Comparison of ENCODE assay signal across 19 mouse cellular contexts in genomic region chr1:87648657-87649056, GRCm38 (mm10). TPM values are rescaled to one million over a fixed set of nuclear protein-coding genes. Genes with fewer than 3 reads are reported as not detected.
DNase-seq lines count a peak whose midpoint lies in the region; ATAC-seq and TF ChIP-seq lines count a peak whose summit lies in the region.
"Had no signal": no experiment of that assay in that cellular context is flagged by ENCODE, and none has a peak within 500 bp of the region (broad histone marks: within the 10 kb centered on the region; RNA-seq: fewer than 3 reads in every experiment).

No protein-coding gene starts in this region.

- H3K36me3 ChIP-seq in heart, embryonic 13.5 days = no peaks in the 10 kb centered on the region
- no peaks in the 10 kb centered on the region for H3K36me3 ChIP-seq in liver, embryonic 14.5 days (replicated peaks; ENCODE audit: control insufficient read depth, insufficient read depth, low read depth)
- H3K36me3 ChIP-seq: heart, embryonic 10.5 days; limb, embryonic 13.5 days; midbrain, embryonic 10.5 days; neural tube, embryonic 15.5 days had no signal

- intact Hi-C loops in heart, postnatal 10 days (cut with DNase I) = no loop called here
- intact Hi-C loops in gastrocnemius, postnatal 14 days (cut with DNase I; ENCODE audit: low total_unique reads) = no loop called here

- WGBS in heart, embryonic 13.5 days = 46% methylated on average over 7 of the region's 7 CpGs
- WGBS in liver, embryonic 14.5 days (ENCODE audit: insufficient replicate concordance) = 6% methylated on average over 7 of the region's 7 CpGs

- TF ChIP-seq EP300 in liver, embryonic 14.5 days (IDR thresholded peaks at IDR 0.05; ENCODE audit: low read depth) = peak; percentile 13; the same call in 1 of the 2 replicates

- no peaks in the 10 kb centered on the region for H3K9me3 ChIP-seq in heart, embryonic 13.5 days
- no peaks in the 10 kb centered on the region for H3K9me3 ChIP-seq in liver, embryonic 14.5 days (ENCODE audit: control insufficient read depth, low read length)
- H3K9me3 ChIP-seq: heart, embryonic 10.5 days; limb, embryonic 13.5 days; midbrain, embryonic 10.5 days; neural tube, embryonic 15.5 days had no signal

- DNase-seq in heart, postnatal 10 days = no peak
- peak; percentile 60 for DNase-seq in A20 (ENCODE audit: low read depth, low spot score)
- DNase-seq in brain, adult 2 months (ENCODE audit: low read depth, low spot score) = peak; percentile 40
- peak in 2 of 3 experiments; percentile 61 to 63 for DNase-seq in liver, embryonic 14.5 days (ENCODE audit: low read depth in 3 of 3, low spot score in 3 of 3)
- no peak for DNase-seq in layer of hippocampus, adult 2 months (ENCODE audit: low spot score in 2 of 2)
- no peak for DNase-seq in gastrocnemius, postnatal 14 days
- DNase-seq in kidney, adult 8-10 months = no peak
- DNase-seq: B cell, adult 2 months; cerebellum, adult 18-20 months; gastrocnemius, postnatal 25 days; heart, postnatal 4 days; kidney, adult 2 months; kidney, postnatal 36 days had no signal

- no peak overlapping the region for H3K4me2 ChIP-seq in heart, embryonic 13.5 days
- H3K4me2 ChIP-seq in liver, embryonic 14.5 days (ENCODE audit: low read depth) = peak overlapping the region; percentile 42
- H3K4me2 ChIP-seq: limb, embryonic 13.5 days; neural tube, embryonic 15.5 days had no signal

- no peak overlapping the region for H3K4me3 ChIP-seq in heart, embryonic 13.5 days
- no peak overlapping the region for H3K4me3 ChIP-seq in liver, embryonic 14.5 days (ENCODE audit: insufficient read depth in 1 of 2, low read depth in 2 of 2, low read length in 2 of 2)
- H3K4me3 ChIP-seq in layer of hippocampus, adult 2 months = no peak overlapping the region
- H3K4me3 ChIP-seq: heart, embryonic 10.5 days; limb, embryonic 13.5 days; midbrain, embryonic 10.5 days; neural tube, embryonic 15.5 days had no signal

- no peak overlapping the region for H3K9ac ChIP-seq in heart, embryonic 13.5 days
- H3K9ac ChIP-seq in liver, embryonic 14.5 days (replicated peaks) = peak overlapping the region; percentile 32
- H3K9ac ChIP-seq: limb, embryonic 13.5 days; neural tube, embryonic 15.5 days had no signal

- peaks cover 23% of the 10 kb centered on the region for H3K4me1 ChIP-seq in heart, embryonic 13.5 days
- H3K4me1 ChIP-seq in liver, embryonic 14.5 days (replicated peaks; ENCODE audit: control insufficient read depth in 2 of 2, insufficient read depth in 2 of 2, low read length in 1 of 2) = peaks cover 46 to 56% of the 10 kb centered on the region in 2 experiments
- H3K4me1 ChIP-seq: midbrain, embryonic 10.5 days; neural tube, embryonic 15.5 days had no signal

- TF ChIP-seq CTCF in liver, embryonic 14.5 days (IDR thresholded peaks at IDR 0.05; ENCODE audit: low read depth) = no peak
- no peak for TF ChIP-seq CTCF in layer of hippocampus, adult 2 months (conservative IDR thresholded peaks at IDR 0.05)

- H3K27me3 ChIP-seq in heart, embryonic 13.5 days (replicated peaks) = no peaks in the 10 kb centered on the region
- H3K27me3 ChIP-seq in liver, embryonic 14.5 days (ENCODE audit: control insufficient read depth, insufficient read depth, low read length) = no peaks in the 10 kb centered on the region
- H3K27me3 ChIP-seq: limb, embryonic 13.5 days; neural tube, embryonic 15.5 days had no signal

- H3K27ac ChIP-seq in heart, embryonic 13.5 days (replicated peaks) = 0 out of 2 replicates have a peak overlapping the region, but pooled peaks have one; percentile 17
- H3K27ac ChIP-seq in liver, embryonic 14.5 days = peak overlapping the region; percentile 85
- H3K27ac ChIP-seq in layer of hippocampus, adult 2 months = no peak overlapping the region
- H3K27ac ChIP-seq: heart, embryonic 10.5 days; limb, embryonic 13.5 days; midbrain, embryonic 10.5 days; neural tube, embryonic 15.5 days had no signal

- ATAC-seq in heart, embryonic 13.5 days (ENCODE audit: extremely low read depth, insufficient number of reproducible peaks, low FRiP score, low TSS enrichment) = no peak
- peak; percentile 77 for ATAC-seq in liver, embryonic 14.5 days (ENCODE audit: insufficient read depth)
- ATAC-seq: hindbrain, embryonic 16.5 days had no signal

RNA-seq across cellular contexts. Expression of gene Inpp5d, which starts 28.5 kb away (rescaled TPM):
- 6.0 and 6.2 TPM in 2 replicates for polyA plus RNA-seq in heart, embryonic 13.5 days (2015; fragmentation: Nextera tagmentation; extraction: Ambion mirVana)
- total RNA-seq in heart, postnatal 10 days (2021) = 10 to 100 TPM; 13.6 to 17.4 TPM
- polyA plus RNA-seq in liver, embryonic 14.5 days (2012; rRNA removed) = 5.7 and 9.3 TPM in 2 replicates
- 11.1 and 13.0 TPM in 2 replicates for polyA plus RNA-seq in liver, embryonic 14.5 days (2014; fragmentation: Nextera tagmentation; extraction: Ambion mirVana)
- total RNA-seq in layer of hippocampus, adult 2 months (2021) = 10 to 100 TPM; 14.1 to 21.0 TPM
- 1 to 10 TPM; 3.9 to 7.3 TPM for total RNA-seq in gastrocnemius, postnatal 14 days (2021)

Comparison
In these comparisons a context has a peak if more than half of its experiments do, and no peak if none do; other contexts are left out.
1. DNase-seq: peak in A20 (single experiment), brain, adult 2 months (single experiment) and liver, embryonic 14.5 days (2 of 3); none in heart, postnatal 10 days (0 of 2), layer of hippocampus, adult 2 months (0 of 2), gastrocnemius, postnatal 14 days (single experiment) and kidney, adult 8-10 months (0 of 2).